Mouse (Mus musculus): ENCODE results near the gene Mxi1.

DNA sequence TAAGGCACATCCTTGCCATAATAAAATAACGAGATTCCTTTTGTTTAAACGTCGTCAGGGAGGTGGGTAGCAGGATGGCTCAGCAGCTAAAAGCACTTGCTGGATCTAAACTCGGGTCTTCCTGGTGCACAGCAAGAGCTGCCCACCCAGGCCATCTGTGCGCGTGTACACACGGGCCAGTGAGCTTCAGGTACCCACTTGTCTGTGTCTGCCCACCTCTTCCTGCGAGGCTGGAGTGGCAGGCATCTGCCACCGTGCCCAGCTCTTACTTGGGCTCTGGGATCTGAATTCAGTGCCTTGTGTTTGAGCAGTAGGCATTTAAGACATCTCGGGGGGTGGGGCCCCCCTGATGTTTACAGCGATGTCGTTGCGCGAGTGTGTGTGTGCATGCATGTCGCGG is 44.7 kb downstream of the Mxi1 start:
- TF ChIP-seq CTCF (IDR thresholded peaks at IDR 0.05; ENCODE audit: low read depth) (no peak), EP300 (IDR thresholded peaks at IDR 0.05; ENCODE audit: low read depth) (no peak)

Measured in liver, embryonic 14.5 days (tissue).